Mouse (Mus musculus): Measurements from ENCODE around the gene Ntrk3. TPM values are rescaled to one million over a fixed set of nuclear protein-coding genes. Genes with fewer than 3 reads are reported as not detected.
A peak's percentile ranks its signal among the peaks of the same experiment; 100 is the strongest.

The Ntrk3 gene
- polyA plus RNA-seq, 1 experiment from 2014 or later, result 27.0 TPM

DNA sequence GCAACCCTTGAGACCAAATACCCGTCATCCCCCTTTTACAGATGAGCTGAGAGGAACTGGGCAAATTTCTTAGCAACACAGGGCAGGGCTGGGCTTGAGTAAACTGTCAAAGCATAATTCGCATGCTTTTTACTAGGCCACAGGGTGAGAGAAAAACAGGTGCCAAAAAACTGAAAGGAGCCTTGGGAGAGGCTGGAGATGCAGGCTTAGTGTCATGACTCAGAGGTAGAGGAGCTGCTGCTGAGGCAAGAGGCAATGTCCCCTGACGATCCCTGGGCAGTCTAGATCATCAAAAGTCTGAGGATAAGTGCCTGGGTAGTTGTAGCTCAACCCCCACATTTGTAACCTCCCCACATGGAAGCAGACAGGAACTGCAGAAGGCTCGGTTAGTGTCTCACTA lies 116.7 kb downstream of the Ntrk3 start:
- no peak overlapping the region for H3K9ac ChIP-seq (replicated peaks; ENCODE audit: low read length)
- no peak for DNase-seq
- H3K4me1 ChIP-seq (ENCODE audit: control insufficient read depth, insufficient read depth, low read length), result peaks cover 24% of the 10 kb centered on the region
- no peaks in the 10 kb centered on the region for H3K36me3 ChIP-seq (ENCODE audit: control insufficient read depth, insufficient read depth, low read length)
- H3K27me3 ChIP-seq (ENCODE audit: control insufficient read depth, insufficient read depth, low read length), result no peaks in the 10 kb centered on the region
- H3K4me3 ChIP-seq (replicated peaks; ENCODE audit: low read depth, low read length), result no peak overlapping the region
- WGBS, result 52% methylated on average over 4 of the region's 4 CpGs
- no peaks in the 10 kb centered on the region for H3K9me3 ChIP-seq (ENCODE audit: control insufficient read depth, low read length)
- no peak overlapping the region for H3K4me2 ChIP-seq (ENCODE audit: low read length)
- H3K27ac ChIP-seq (replicated peaks; ENCODE audit: low read depth, low read length), result peak overlapping the region; percentile 68
- no peak for ATAC-seq (ENCODE audit: low FRiP score, low TSS enrichment)

DNA sequence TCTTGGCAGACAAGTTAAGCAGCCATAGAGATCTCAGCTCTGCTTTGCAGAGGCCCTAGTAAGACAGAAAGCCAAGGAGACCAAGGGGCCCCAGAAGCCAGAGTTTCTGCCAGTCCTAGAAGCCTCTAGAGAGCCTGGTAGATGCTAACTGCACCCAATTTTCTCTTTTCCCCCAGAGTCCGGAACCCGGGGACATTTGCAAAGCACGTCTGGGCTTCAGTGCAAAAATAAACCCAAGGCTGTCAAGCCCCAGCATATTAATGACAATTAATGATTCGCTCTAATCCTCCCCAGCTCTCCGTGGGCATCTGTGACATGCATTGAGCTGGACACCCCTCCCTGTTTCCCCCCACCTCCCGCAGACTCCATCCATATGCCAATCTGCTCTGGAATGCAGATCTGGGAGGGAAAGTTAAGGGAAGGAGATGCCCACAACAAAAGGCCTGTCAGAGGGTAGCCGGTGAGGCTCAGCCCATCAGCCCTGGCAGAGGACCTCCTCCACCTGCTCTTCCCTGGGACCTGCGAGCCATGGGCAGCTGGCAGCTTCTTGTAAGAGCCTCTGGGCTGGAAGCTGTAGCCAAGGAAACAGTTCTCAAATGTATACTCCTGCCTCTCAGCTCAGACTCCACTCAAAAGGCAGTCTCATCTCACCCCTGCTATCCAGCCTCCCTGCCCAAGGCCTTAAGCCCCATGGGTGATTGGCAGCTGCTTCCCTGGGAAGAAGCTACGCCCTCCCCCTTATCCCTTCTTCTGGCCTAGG lies 117.8 kb downstream of the Ntrk3 start:
- Histone ChIP-seq H3K9ac (replicated peaks; ENCODE audit: low read length) (no peak overlapping the region; the same call in 1 of the 2 replicates), H3K9me3 (ENCODE audit: control insufficient read depth, low read length) (no peaks in the 10 kb centered on the region), H3K4me1 (ENCODE audit: control insufficient read depth, insufficient read depth, low read length) (peaks cover 24% of the 10 kb centered on the region), H3K36me3 (ENCODE audit: control insufficient read depth, insufficient read depth, low read length) (no peaks in the 10 kb centered on the region), H3K27ac (replicated peaks; ENCODE audit: low read depth, low read length) (peak overlapping the region; percentile 68), H3K4me3 (replicated peaks; ENCODE audit: low read depth, low read length) (no peak overlapping the region), H3K4me2 (ENCODE audit: low read length) (peak overlapping the region; percentile 24; the same call in 1 of the 2 replicates), H3K27me3 (ENCODE audit: control insufficient read depth, insufficient read depth, low read length) (no peaks in the 10 kb centered on the region)
- peak; percentile 83 for ATAC-seq (ENCODE audit: low FRiP score, low TSS enrichment)
- 6% methylated on average over 9 of the region's 9 CpGs for WGBS
- peak; percentile 71 for DNase-seq

DNA sequence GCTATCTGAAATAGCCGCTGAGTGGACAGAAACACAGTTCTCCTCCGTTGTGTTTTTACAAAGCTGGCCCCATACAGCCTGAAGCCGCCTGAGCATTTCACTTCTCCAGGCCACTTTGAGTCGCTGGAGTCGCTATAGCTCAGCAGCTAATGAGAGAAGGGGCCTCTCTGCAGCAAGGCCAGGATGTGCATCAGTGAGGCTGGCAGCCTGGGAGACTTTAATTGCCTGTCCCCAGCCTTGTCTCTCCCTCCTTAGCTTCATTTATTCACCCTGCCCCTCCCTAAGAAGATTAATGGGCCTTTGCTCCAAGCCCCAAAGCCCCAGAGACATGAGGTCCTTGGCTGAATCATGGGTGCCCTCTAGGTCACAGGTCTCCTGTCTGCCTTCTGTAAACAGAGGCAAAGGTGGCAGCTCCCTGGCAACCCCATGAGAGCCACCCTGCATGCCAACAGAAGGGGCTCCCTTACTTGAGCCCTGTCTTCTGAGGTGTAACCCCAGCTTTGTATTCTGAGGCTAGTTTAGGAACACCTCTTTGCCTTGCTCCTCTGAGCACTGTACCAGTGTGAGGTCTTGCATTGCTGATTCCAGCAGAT lies 132.2 kb downstream of the Ntrk3 start:
- H3K4me3 ChIP-seq (replicated peaks; ENCODE audit: low read depth, low read length), result no peak overlapping the region
- H3K4me1 ChIP-seq (ENCODE audit: control insufficient read depth, insufficient read depth, low read length), result peaks cover 8% of the 10 kb centered on the region; the same call in 1 of the 2 replicates
- H3K36me3 ChIP-seq (ENCODE audit: control insufficient read depth, insufficient read depth, low read length), result no peaks in the 10 kb centered on the region
- no peak overlapping the region for H3K4me2 ChIP-seq (ENCODE audit: low read length)
- H3K9me3 ChIP-seq (ENCODE audit: control insufficient read depth, low read length), result no peaks in the 10 kb centered on the region
- no peak overlapping the region for H3K9ac ChIP-seq (replicated peaks; ENCODE audit: low read length)
- H3K27me3 ChIP-seq (ENCODE audit: control insufficient read depth, insufficient read depth, low read length), result no peaks in the 10 kb centered on the region
- no peak overlapping the region for H3K27ac ChIP-seq (replicated peaks; ENCODE audit: low read depth, low read length)
- no peak for ATAC-seq (ENCODE audit: low FRiP score, low TSS enrichment)
- DNase-seq, result peak; percentile 31
- 17% methylated on average over 5 of the region's 5 CpGs for WGBS

GRCm38 (mm10) chr7:78603922-78604321 lies 133.9 kb downstream of the Ntrk3 start:
- DNase-seq (peak; percentile 16), ATAC-seq (ENCODE audit: low FRiP score, low TSS enrichment) (no peak)
- Histone ChIP-seq H3K9me3 (ENCODE audit: control insufficient read depth, low read length) (no peaks in the 10 kb centered on the region), H3K9ac (replicated peaks; ENCODE audit: low read length) (no peak overlapping the region), H3K36me3 (ENCODE audit: control insufficient read depth, insufficient read depth, low read length) (no peaks in the 10 kb centered on the region), H3K27ac (replicated peaks; ENCODE audit: low read depth, low read length) (no peak overlapping the region), H3K27me3 (ENCODE audit: control insufficient read depth, insufficient read depth, low read length) (no peaks in the 10 kb centered on the region), H3K4me3 (replicated peaks; ENCODE audit: low read depth, low read length) (no peak overlapping the region), H3K4me1 (ENCODE audit: control insufficient read depth, insufficient read depth, low read length) (peaks cover 8% of the 10 kb centered on the region; the same call in 1 of the 2 replicates), H3K4me2 (ENCODE audit: low read length) (no peak overlapping the region)
- WGBS, result 15% methylated on average over 7 of the region's 7 CpGs

DNA sequence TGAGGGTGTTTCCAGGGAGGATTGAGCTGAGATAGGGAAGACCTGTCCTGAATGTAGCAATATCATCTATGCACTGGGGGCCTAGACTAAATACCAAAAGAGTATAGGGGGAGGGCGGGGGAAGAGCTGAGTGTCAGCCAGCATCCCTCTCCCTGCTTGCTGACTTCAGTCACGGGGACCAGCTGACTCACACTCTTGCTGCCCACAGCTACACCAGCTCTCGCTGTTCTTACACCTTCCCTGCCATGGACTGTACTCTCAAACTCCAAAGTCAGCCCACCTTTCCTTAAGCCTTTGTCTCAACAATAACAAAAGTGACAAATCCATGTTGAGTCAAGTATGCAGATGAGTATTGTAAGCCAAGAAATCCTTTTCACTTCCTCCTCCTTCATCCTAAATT lies 136.0 kb downstream of the Ntrk3 start:
- H3K4me3 ChIP-seq (replicated peaks; ENCODE audit: low read depth, low read length), result no peak overlapping the region
- 76% methylated on average over 3 of the region's 3 CpGs for WGBS
- H3K27ac ChIP-seq (replicated peaks; ENCODE audit: low read depth, low read length), result no peak overlapping the region
- ATAC-seq (ENCODE audit: low FRiP score, low TSS enrichment) (no peak), DNase-seq (no peak)
- H3K36me3 ChIP-seq (ENCODE audit: control insufficient read depth, insufficient read depth, low read length), result no peaks in the 10 kb centered on the region
- no peaks in the 10 kb centered on the region for H3K9me3 ChIP-seq (ENCODE audit: control insufficient read depth, low read length)
- no peaks in the 10 kb centered on the region for H3K27me3 ChIP-seq (ENCODE audit: control insufficient read depth, insufficient read depth, low read length)
- H3K4me2 ChIP-seq (ENCODE audit: low read length), result no peak overlapping the region
- H3K4me1 ChIP-seq (ENCODE audit: control insufficient read depth, insufficient read depth, low read length), result peaks cover 20% of the 10 kb centered on the region
- no peak overlapping the region for H3K9ac ChIP-seq (replicated peaks; ENCODE audit: low read length)

DNA sequence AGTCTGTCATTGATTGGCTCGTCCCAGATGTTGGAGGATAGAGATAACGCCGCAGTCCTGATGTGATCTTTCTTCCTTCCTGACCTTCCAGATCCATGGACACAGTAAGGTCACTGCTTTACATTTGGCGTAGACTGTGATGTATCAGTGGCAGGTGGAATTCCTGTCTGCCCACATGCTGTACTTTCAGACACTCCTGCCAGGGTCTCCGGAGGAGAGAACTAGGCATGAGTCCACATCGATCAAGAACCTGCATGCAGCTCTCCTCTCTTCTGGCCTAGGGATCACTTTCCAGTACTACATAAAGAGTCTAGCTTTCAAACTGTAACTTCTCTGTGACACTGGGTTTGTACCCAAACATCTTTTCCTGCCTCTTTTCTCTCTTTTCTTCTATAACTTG lies 136.9 kb downstream of the Ntrk3 start:
- no peaks in the 10 kb centered on the region for H3K9me3 ChIP-seq (ENCODE audit: control insufficient read depth, low read length)
- ATAC-seq (ENCODE audit: low FRiP score, low TSS enrichment), result no peak
- WGBS, result 94% methylated on average over 6 of the region's 6 CpGs
- H3K9ac ChIP-seq (replicated peaks; ENCODE audit: low read length), result no peak overlapping the region
- H3K27ac ChIP-seq (replicated peaks; ENCODE audit: low read depth, low read length), result no peak overlapping the region
- no peaks in the 10 kb centered on the region for H3K27me3 ChIP-seq (ENCODE audit: control insufficient read depth, insufficient read depth, low read length)
- H3K4me2 ChIP-seq (ENCODE audit: low read length), result no peak overlapping the region
- peaks cover 21% of the 10 kb centered on the region for H3K4me1 ChIP-seq (ENCODE audit: control insufficient read depth, insufficient read depth, low read length)
- no peak overlapping the region for H3K4me3 ChIP-seq (replicated peaks; ENCODE audit: low read depth, low read length)
- no peak for DNase-seq
- no peaks in the 10 kb centered on the region for H3K36me3 ChIP-seq (ENCODE audit: control insufficient read depth, insufficient read depth, low read length)

- DNase-seq, result no peak
- H3K4me3 ChIP-seq (replicated peaks; ENCODE audit: low read depth, low read length), result no peak overlapping the region
- no peaks in the 10 kb centered on the region for H3K27me3 ChIP-seq (ENCODE audit: control insufficient read depth, insufficient read depth, low read length)
- H3K4me2 ChIP-seq (ENCODE audit: low read length), result no peak overlapping the region
- no peaks in the 10 kb centered on the region for H3K9me3 ChIP-seq (ENCODE audit: control insufficient read depth, low read length)
- no peak for ATAC-seq (ENCODE audit: low FRiP score, low TSS enrichment)
- H3K4me1 ChIP-seq (ENCODE audit: control insufficient read depth, insufficient read depth, low read length), result peaks cover 18% of the 10 kb centered on the region
- 84% methylated on average over 6 of the region's 6 CpGs for WGBS
- H3K27ac ChIP-seq (replicated peaks; ENCODE audit: low read depth, low read length), result no peak overlapping the region
- no peak overlapping the region for H3K9ac ChIP-seq (replicated peaks; ENCODE audit: low read length)
- H3K36me3 ChIP-seq (ENCODE audit: control insufficient read depth, insufficient read depth, low read length), result no peaks in the 10 kb centered on the region
Observed at GRCm38 (mm10) chr7:78599941-78600677, 137.7 kb downstream of the Ntrk3 start.

GRCm38 (mm10) chr7:78598147-78598546 lies 139.7 kb downstream of the Ntrk3 start:
- Histone ChIP-seq H3K27me3 (ENCODE audit: control insufficient read depth, insufficient read depth, low read length) (no peaks in the 10 kb centered on the region), H3K4me1 (ENCODE audit: control insufficient read depth, insufficient read depth, low read length) (peaks cover 13% of the 10 kb centered on the region), H3K9me3 (ENCODE audit: control insufficient read depth, low read length) (no peaks in the 10 kb centered on the region), H3K4me3 (replicated peaks; ENCODE audit: low read depth, low read length) (no peak overlapping the region), H3K4me2 (ENCODE audit: low read length) (no peak overlapping the region), H3K27ac (replicated peaks; ENCODE audit: low read depth, low read length) (no peak overlapping the region), H3K36me3 (ENCODE audit: control insufficient read depth, insufficient read depth, low read length) (no peaks in the 10 kb centered on the region), H3K9ac (replicated peaks; ENCODE audit: low read length) (no peak overlapping the region)
- 34% methylated on average over 12 of the region's 12 CpGs for WGBS
- ATAC-seq (ENCODE audit: low FRiP score, low TSS enrichment) (peak; percentile 18; the same call in 1 of the 2 replicates), DNase-seq (peak; percentile 31)

Data from midbrain, embryonic 14.5 days (tissue).